In the genomic region with DNA sequence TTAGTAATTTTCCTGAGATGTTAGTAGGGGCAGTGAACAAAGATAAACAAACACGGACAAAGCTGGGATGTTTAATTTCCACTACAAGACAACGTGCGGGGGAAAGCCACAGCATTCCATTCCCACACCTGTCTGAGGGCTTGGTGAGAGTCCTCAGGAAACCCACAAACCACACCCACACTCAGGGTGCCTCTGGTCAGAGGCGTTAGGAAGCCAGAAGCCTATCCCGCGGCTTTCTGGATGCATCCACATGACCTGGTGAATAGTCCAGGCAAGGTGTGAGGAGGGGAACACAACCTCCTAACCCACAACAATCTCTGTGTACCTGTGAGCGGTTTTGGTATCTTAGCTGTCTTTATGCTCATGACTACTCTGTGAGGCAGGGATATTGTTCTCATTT, we compare ENCODE assay signal across 21 mouse cellular contexts.
A peak's percentile ranks its signal among the peaks of the same experiment; 100 is the strongest.
DNase-seq lines count a peak whose midpoint lies in the region; ATAC-seq and TF ChIP-seq lines count a peak whose summit lies in the region.
"Had no signal": no experiment of that assay in that cellular context is flagged by ENCODE, and none has a peak within 500 bp of the region (broad histone marks: within the 10 kb centered on the region; RNA-seq: fewer than 3 reads in every experiment).

No protein-coding gene starts in this region.

- H3K36me3 ChIP-seq in lung, embryonic 16.5 days (ENCODE audit: control insufficient read depth, insufficient read depth, low read length): no peaks in the 10 kb centered on the region
- peaks cover 15% of the 10 kb centered on the region; the same call in 1 of the 2 replicates for H3K36me3 ChIP-seq in hindbrain, embryonic 10.5 days
- H3K36me3 ChIP-seq: embryonic facial prominence, embryonic 12.5 days; embryonic facial prominence, embryonic 15.5 days; forebrain, embryonic 15.5 days had no signal

- no peak overlapping the region for H3K9ac ChIP-seq in lung, embryonic 16.5 days (ENCODE audit: low read length)
- H3K9ac ChIP-seq: embryonic facial prominence, embryonic 12.5 days; embryonic facial prominence, embryonic 15.5 days; forebrain, embryonic 12.5 days; forebrain, embryonic 15.5 days; hindbrain, embryonic 13.5 days had no signal

- no peaks in the 10 kb centered on the region for H3K9me3 ChIP-seq in lung, embryonic 16.5 days (ENCODE audit: control insufficient read depth, low read length)
- no peaks in the 10 kb centered on the region for H3K9me3 ChIP-seq in hindbrain, embryonic 10.5 days
- H3K9me3 ChIP-seq: embryonic facial prominence, embryonic 12.5 days; embryonic facial prominence, embryonic 15.5 days; forebrain, embryonic 12.5 days; forebrain, embryonic 15.5 days; hindbrain, embryonic 13.5 days had no signal

- TF ChIP-seq POLR2A in lung, adult 2 months (IDR thresholded peaks at IDR 0.05; ENCODE audit: borderline replicate concordance, extremely low read depth, low read depth, low read length): no peak

- ATAC-seq in lung, embryonic 16.5 days (ENCODE audit: low read depth): peak; percentile 59; the same call in 1 of the 2 replicates
- ATAC-seq: CD4-positive, CD25-positive, alpha-beta regulatory T cell, adult 4 months; forebrain, embryonic 15.5 days; hindbrain, embryonic 16.5 days had no signal

- TF ChIP-seq CTCF in lung, adult 2 months (IDR thresholded peaks at IDR 0.05; ENCODE audit: insufficient read depth, low read length): no peak

- no peaks in the 10 kb centered on the region for H3K27me3 ChIP-seq in lung, embryonic 16.5 days (ENCODE audit: control insufficient read depth, insufficient read depth, low read depth, low read length)
- H3K27me3 ChIP-seq in hindbrain, embryonic 10.5 days (ENCODE audit: insufficient read depth, poor library complexity, severe bottlenecking): no peaks in the 10 kb centered on the region
- H3K27me3 ChIP-seq: embryonic facial prominence, embryonic 12.5 days; embryonic facial prominence, embryonic 15.5 days; forebrain, embryonic 12.5 days; forebrain, embryonic 15.5 days; hindbrain, embryonic 13.5 days had no signal

- peak; percentile 30 to 52 for DNase-seq in lung, adult 18-20 months
- DNase-seq in lung, adult 2 months: no peak
- DNase-seq in lung, postnatal 14 days: peak; percentile 21
- DNase-seq in hindbrain, embryonic 10.5 days (ENCODE audit: low spot score): no peak
- DNase-seq in kidney, adult 8-10 months: no peak
- DNase-seq in left cerebral cortex, postnatal 14 days (ENCODE audit: low spot score in 2 of 2): no peak
- DNase-seq: adrenal gland, adult 2 months; adrenal gland, postnatal 14 days; cerebellum, adult 11 months; cerebellum, adult 2 months; cerebellum, adult 9-11 months; cerebellum, postnatal 25 days; gastrocnemius, postnatal 25 days had no signal

- no peak overlapping the region for H3K27ac ChIP-seq in lung, embryonic 16.5 days (ENCODE audit: low read length)
- no peak overlapping the region for H3K27ac ChIP-seq in hindbrain, embryonic 10.5 days
- H3K27ac ChIP-seq: embryonic facial prominence, embryonic 12.5 days; embryonic facial prominence, embryonic 15.5 days; forebrain, embryonic 12.5 days; forebrain, embryonic 15.5 days; hindbrain, embryonic 13.5 days had no signal

- WGBS in lung, adult 2 months: 53% methylated on average over 7 of the region's 7 CpGs
- WGBS in lung, embryonic 16.5 days: 35% methylated on average over 7 of the region's 7 CpGs
- 89% methylated on average over 7 of the region's 7 CpGs for WGBS in hindbrain, embryonic 10.5 days

- H3K4me1 ChIP-seq in lung, adult 2 months (ENCODE audit: control insufficient read depth, insufficient read depth, low read length): no peaks in the 10 kb centered on the region; the same call in 1 of the 2 replicates
- peaks cover 13% of the 10 kb centered on the region for H3K4me1 ChIP-seq in lung, embryonic 16.5 days (replicated peaks; ENCODE audit: control insufficient read depth, insufficient read depth, low read length)
- H3K4me1 ChIP-seq in hindbrain, embryonic 10.5 days (replicated peaks): peaks cover 15% of the 10 kb centered on the region
- H3K4me1 ChIP-seq: embryonic facial prominence, embryonic 12.5 days; embryonic facial prominence, embryonic 15.5 days had no signal

- no peak overlapping the region for H3K4me3 ChIP-seq in lung, adult 2 months (replicated peaks; ENCODE audit: extremely low read depth, low read depth, low read length)
- no peak overlapping the region for H3K4me3 ChIP-seq in lung, embryonic 16.5 days (ENCODE audit: low read length)
- H3K4me3 ChIP-seq in hindbrain, embryonic 10.5 days: no peak overlapping the region
- H3K4me3 ChIP-seq: embryonic facial prominence, embryonic 12.5 days; embryonic facial prominence, embryonic 15.5 days; forebrain, embryonic 12.5 days; forebrain, embryonic 15.5 days; hindbrain, embryonic 13.5 days had no signal

- H3K4me2 ChIP-seq in lung, embryonic 16.5 days (ENCODE audit: low read depth, low read length): no peak overlapping the region
- H3K4me2 ChIP-seq: embryonic facial prominence, embryonic 12.5 days; embryonic facial prominence, embryonic 15.5 days; forebrain, embryonic 12.5 days; forebrain, embryonic 15.5 days; hindbrain, embryonic 13.5 days had no signal

- intact Hi-C loops in left cerebral cortex, postnatal 14 days (cut with DNase I): loop anchor here (10.0 kb wide), 2 partner anchors 88 to 198 kb away; a partner anchor contains a TSS

Comparison
In these comparisons a context has a peak if more than half of its experiments do, and no peak if none do; other contexts are left out.
1. DNase-seq: peak in lung, adult 18-20 months (2 of 2) and lung, postnatal 14 days (single experiment); none in lung, adult 2 months (single experiment), hindbrain, embryonic 10.5 days (single experiment), kidney, adult 8-10 months (0 of 2) and left cerebral cortex, postnatal 14 days (0 of 2).